Mouse (Mus musculus) lung, adult 2 months (tissue): ENCODE data around the gene Iqca. TPM values are rescaled to one million over a fixed set of nuclear protein-coding genes. Genes with fewer than 3 reads are reported as not detected.

Experiments used
- DNase-seq: peaks from one replicate; pipeline ENCODE4 v3.0.0; 2022
- H3K4me1 ChIP-seq: fragments of 200-500 bp; 2 replicates; pipeline ENCODE4 v1.6.1; 2011; ENCODE audit warnings: low read length; ENCODE audit not compliant: control insufficient read depth, insufficient read depth
- H3K4me3 ChIP-seq: fragments of 200-500 bp; replicated peaks from 2 replicates; pipeline ENCODE3; 2011; ENCODE audit warnings: low read depth, mild to moderate bottlenecking, control low read depth, low read length; ENCODE audit errors: extremely low read depth
- CTCF ChIP-seq: fragments of 200-500 bp; IDR thresholded peaks from 2 replicates; pipeline ENCODE4 v1.5.1; 2011; ENCODE audit warnings: mild to moderate bottlenecking, low read length, control low read depth; ENCODE audit not compliant: insufficient read depth
- POLR2A ChIP-seq: fragments of 200-500 bp; IDR thresholded peaks from 2 replicates; pipeline ENCODE4 v1.6.1; 2011; ENCODE audit warnings: low read depth, mild to moderate bottlenecking, control low read depth, low read length, borderline replicate concordance; ENCODE audit errors: extremely low read depth
- WGBS: fragments of 180-500 bp; shearing (Covaris S2); methylation state at CpG from one replicate; pipeline ENCODE4 v1.1.7; 2018; 5-methylcytosine and 5-hydroxymethylcytosine counted together
- polyA plus RNA-seq: library from polyadenylated mRNA; depleted of rRNA; stranded (reverse); fragments of >200 nt; gene quantifications from 2 replicates; pipeline ENCODE4 v1.2.3, GENCODE M21; 2012

Gene Iqca
- polyA plus RNA-seq, 1 experiment: 4.1 TPM

DNA sequence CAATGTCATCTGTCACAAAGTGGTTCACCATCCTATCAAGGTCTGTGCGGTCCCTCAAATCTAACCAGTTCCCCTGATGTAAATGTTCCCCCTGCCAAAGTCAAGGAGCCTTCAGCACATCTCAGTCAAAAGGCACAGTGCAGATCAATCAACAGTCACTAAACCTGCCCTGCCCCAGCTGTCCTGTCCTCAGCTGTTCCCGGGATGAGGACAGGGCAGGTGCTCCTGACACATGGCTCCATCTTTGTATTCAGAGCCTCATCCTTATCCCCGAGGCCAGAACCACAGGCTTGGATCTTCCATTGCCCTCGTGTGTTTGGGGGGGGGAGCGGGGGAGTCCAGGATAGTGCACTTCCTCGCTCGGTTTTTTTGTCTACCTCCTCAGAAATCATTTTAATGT is 3.4 kb upstream of the Iqca start:
- no peak for DNase-seq
- TF ChIP-seq POLR2A: no peak
- no peak for TF ChIP-seq CTCF
- Histone ChIP-seq H3K4me1 (no peaks in the 10 kb centered on the region), H3K4me3 (no peak overlapping the region)
- WGBS: 64% methylated on average over 7 of the region's 7 CpGs

DNA sequence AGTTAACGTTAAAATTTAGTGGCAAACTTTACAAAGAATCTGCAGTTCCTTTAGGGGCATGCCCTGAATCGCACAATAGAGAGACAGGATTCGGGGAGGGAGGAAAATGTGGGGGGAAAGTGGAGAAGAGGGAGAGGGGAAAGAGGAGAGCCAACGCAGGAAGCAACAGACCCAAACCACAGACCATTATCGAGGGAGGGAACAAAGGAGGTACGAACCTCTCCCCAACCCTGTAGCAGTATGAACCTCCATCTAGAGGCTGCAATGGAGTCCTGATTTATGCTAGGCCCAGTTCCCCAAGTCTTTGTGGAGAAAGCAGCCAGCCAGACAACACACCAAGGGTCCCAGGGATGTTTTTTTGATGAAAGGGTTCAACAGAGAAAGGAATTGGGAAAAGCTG is 586 bp upstream of the Iqca start:
- 20% methylated on average over 6 of the region's 6 CpGs for WGBS

GRCm38 (mm10) chr1:90139729-90140128 is 13.5 kb downstream of the Iqca start:
- H3K4me1 ChIP-seq: no peaks in the 10 kb centered on the region
- DNase-seq: no peak
- WGBS: 57% methylated on average over 8 of the region's 8 CpGs
- TF ChIP-seq CTCF: no peak
- TF ChIP-seq POLR2A: no peak
- H3K4me3 ChIP-seq: no peak overlapping the region

More for the DNA sequence above, 586 bp upstream of the Iqca start:
- no peak for TF ChIP-seq CTCF
- TF ChIP-seq POLR2A: no peak
- Histone ChIP-seq H3K4me1 (no peaks in the 10 kb centered on the region), H3K4me3 (no peak overlapping the region)
- no peak for DNase-seq

DNA sequence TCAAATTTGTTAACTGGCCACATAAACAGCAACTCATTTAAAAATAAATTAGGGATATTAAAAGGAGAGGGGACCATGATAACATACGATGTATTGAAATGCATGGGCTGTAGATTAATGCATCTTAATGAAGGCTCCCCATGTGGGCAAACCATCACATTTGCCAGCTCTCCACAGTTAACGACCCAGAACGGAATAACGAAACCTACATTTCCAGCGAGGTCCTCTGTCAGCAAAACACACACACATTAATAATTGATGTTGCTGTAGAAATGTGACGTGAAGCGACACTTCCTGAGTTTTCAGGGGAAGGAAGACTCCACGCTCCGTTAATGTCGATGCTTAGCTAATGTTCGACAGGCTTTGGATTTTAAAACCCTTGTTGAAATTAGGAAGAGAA is 20.8 kb downstream of the Iqca start:
- DNase-seq: no peak
- TF ChIP-seq POLR2A (no peak), CTCF (no peak)
- Histone ChIP-seq H3K4me3 (no peak overlapping the region), H3K4me1 (no peaks in the 10 kb centered on the region)
- WGBS: 54% methylated on average over 11 of the region's 11 CpGs

DNA sequence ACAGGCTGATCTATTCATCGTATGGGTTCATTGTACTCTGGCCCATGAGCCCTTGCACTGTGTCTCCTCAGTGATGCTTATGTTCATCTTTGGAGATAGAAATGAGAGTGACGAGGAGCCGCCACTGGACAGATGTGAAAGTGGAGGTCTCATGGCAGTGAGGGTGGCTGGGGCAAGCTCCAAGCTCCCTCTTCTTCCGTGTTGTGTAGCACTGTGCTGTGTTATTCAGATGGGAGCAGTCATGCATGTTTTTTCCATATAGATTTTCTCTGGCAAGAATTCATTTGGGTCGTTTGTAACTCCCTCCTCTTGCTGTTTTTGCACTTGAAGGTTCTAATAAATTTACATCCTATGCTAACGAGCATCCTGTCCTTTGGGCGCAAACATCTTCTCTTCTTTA is 21.2 kb downstream of the Iqca start:
- Histone ChIP-seq H3K4me3 (no peak overlapping the region), H3K4me1 (no peaks in the 10 kb centered on the region)
- TF ChIP-seq POLR2A: no peak
- TF ChIP-seq CTCF: no peak
- DNase-seq: no peak
- WGBS: 81% methylated on average over 7 of the region's 7 CpGs

DNA sequence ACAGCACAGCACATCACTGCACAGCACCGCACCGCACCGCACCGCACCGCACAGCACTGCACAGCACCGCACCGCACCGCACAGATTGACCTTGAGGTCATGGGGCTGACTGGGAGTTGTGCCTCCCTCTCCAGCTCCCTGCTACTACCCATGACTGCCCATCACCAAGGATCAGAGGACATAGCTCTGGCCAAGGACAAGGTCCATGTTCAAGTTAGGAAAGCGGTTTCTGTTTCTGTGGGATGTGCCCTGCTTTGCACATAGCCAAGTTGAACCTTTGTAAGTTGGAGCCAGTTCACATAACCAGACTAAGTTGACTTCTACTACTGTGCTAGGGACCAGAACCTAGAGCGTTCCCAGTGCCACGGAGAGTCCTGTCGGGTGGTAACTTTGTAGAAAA is 28.6 kb downstream of the Iqca start:
- no peak for DNase-seq
- H3K4me1 ChIP-seq: no peaks in the 10 kb centered on the region
- H3K4me3 ChIP-seq: no peak overlapping the region
- 93% methylated on average over 12 of the region's 12 CpGs for WGBS
- no peak for TF ChIP-seq CTCF
- no peak for TF ChIP-seq POLR2A

GRCm38 (mm10) chr1:90120706-90121105 is 32.5 kb downstream of the Iqca start:
- Histone ChIP-seq H3K4me1 (no peaks in the 10 kb centered on the region), H3K4me3 (no peak overlapping the region)
- no peak for TF ChIP-seq CTCF
- no peak for TF ChIP-seq POLR2A
- no peak for DNase-seq
- 78% methylated on average over 6 of the region's 6 CpGs for WGBS

- WGBS: 80% methylated on average over 12 of the region's 12 CpGs
- Histone ChIP-seq H3K4me3 (no peak overlapping the region), H3K4me1 (no peaks in the 10 kb centered on the region)
- no peak for DNase-seq
- no peak for TF ChIP-seq CTCF
- TF ChIP-seq POLR2A: no peak
Measured at GRCm38 (mm10) chr1:90119214-90119613, 34.0 kb downstream of the Iqca start.

GRCm38 (mm10) chr1:90117207-90117606 is 36.0 kb downstream of the Iqca start:
- TF ChIP-seq CTCF (no peak), POLR2A (no peak)
- no peak for DNase-seq
- Histone ChIP-seq H3K4me3 (no peak overlapping the region), H3K4me1 (no peaks in the 10 kb centered on the region)
- 59% methylated on average over 7 of the region's 7 CpGs for WGBS

DNA sequence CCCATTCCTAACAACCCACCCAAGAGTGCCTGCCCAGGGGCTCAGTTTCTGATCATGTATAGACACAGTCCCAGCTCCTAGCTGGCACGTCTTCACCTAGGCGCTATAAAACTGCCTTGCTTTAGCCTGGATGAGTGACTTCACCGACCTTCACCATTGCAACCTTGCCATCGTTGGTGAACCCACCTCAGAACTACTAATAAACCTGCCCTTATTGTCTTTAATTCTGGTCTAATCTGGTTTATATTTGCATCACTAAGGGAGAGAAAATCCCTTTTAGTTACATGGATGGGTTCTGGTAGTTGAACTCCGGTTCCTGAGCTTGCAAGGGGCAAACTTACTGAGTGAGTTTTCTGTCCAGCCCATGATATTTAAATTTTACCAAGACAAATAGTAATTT is 38.6 kb downstream of the Iqca start:
- no peak for DNase-seq
- TF ChIP-seq CTCF (no peak), POLR2A (no peak)
- 93% methylated on average over 5 of the region's 5 CpGs for WGBS
- Histone ChIP-seq H3K4me1 (no peaks in the 10 kb centered on the region), H3K4me3 (no peak overlapping the region)

DNA sequence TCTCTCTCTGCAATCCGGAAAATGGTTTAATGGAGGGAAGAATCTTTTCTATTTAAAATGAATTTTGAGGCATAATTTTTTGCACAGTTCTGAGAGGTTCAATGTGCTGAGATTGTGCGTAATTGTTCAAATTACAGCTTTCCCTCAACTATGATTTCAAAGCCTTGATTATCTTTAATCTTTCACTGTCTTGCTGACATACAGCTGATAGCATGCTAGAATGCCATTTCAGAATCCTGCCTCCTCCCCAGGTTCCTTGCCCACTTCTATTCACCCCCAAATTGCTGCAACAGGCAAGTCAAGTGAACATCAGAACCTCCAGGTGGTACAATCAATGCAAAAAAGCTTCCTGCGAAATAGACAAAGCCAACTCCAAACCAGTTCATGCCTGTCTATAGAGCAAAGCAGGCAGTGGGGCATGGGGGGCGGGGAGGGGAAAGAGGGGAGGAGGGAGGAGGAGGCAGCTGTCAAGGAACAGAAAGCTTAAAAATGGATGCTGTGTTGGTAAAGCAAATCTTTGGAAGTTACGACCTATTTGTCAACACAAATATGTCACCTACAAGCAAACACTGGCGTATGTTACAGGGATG is 39.5 kb downstream of the Iqca start:
- Histone ChIP-seq H3K4me1 (no peaks in the 10 kb centered on the region), H3K4me3 (no peak overlapping the region)
- DNase-seq: no peak
- TF ChIP-seq CTCF (no peak), POLR2A (no peak)
- 92% methylated on average over 6 of the region's 6 CpGs for WGBS
